Mouse (Mus musculus): ENCODE data around the gene Zic4.

Gene Zic4

GRCm38 (mm10) chr9:91361856-91362601 lies at the start of gene Zic4:
Gene Zic4 (plus strand): TSS chr9:91362413.
- DNase-seq (ENCODE audit: low spot score): no peak

GRCm38 (mm10) chr9:91347591-91347990 lies 14.6 kb upstream of the Zic4 start:
- no peak for DNase-seq (ENCODE audit: low spot score)

- DNase-seq (ENCODE audit: low spot score): no peak
Observed at GRCm38 (mm10) chr9:91348746-91349145, 13.5 kb upstream of the Zic4 start.

- no peak for DNase-seq (ENCODE audit: low spot score)
Observed at GRCm38 (mm10) chr9:91350211-91350791, 11.9 kb upstream of the Zic4 start.

GRCm38 (mm10) chr9:91350861-91351291 lies 11.3 kb upstream of the Zic4 start:
- no peak for DNase-seq (ENCODE audit: low spot score)

GRCm38 (mm10) chr9:91351361-91351760 lies 10.9 kb upstream of the Zic4 start:
- no peak for DNase-seq (ENCODE audit: low spot score)

GRCm38 (mm10) chr9:91351961-91352411 lies 10.2 kb upstream of the Zic4 start:
- DNase-seq (ENCODE audit: low spot score): no peak

- no peak for DNase-seq (ENCODE audit: low spot score)
Observed at GRCm38 (mm10) chr9:91352786-91353185, 9.4 kb upstream of the Zic4 start.

GRCm38 (mm10) chr9:91353551-91354433 lies 8.4 kb upstream of the Zic4 start:
- DNase-seq (ENCODE audit: low spot score): no peak

- no peak for DNase-seq (ENCODE audit: low spot score)
Observed at GRCm38 (mm10) chr9:91354434-91355269, 7.6 kb upstream of the Zic4 start.

GRCm38 (mm10) chr9:91355270-91355589 lies 7.0 kb upstream of the Zic4 start:
- DNase-seq (ENCODE audit: low spot score): no peak

- no peak for DNase-seq (ENCODE audit: low spot score)
Observed at GRCm38 (mm10) chr9:91355629-91356352, 6.4 kb upstream of the Zic4 start.

- DNase-seq (ENCODE audit: low spot score): no peak
Observed at GRCm38 (mm10) chr9:91356353-91356740, 5.9 kb upstream of the Zic4 start.

GRCm38 (mm10) chr9:91357321-91357720 lies 4.9 kb upstream of the Zic4 start:
- no peak for DNase-seq (ENCODE audit: low spot score)

GRCm38 (mm10) chr9:91358851-91359687 lies 3.1 kb upstream of the Zic4 start:
- DNase-seq (ENCODE audit: low spot score): no peak

- DNase-seq (ENCODE audit: low spot score): no peak
Observed at GRCm38 (mm10) chr9:91360151-91361032, 1.8 kb upstream of the Zic4 start.

- DNase-seq (ENCODE audit: low spot score): no peak
Observed at GRCm38 (mm10) chr9:91361033-91361855, 969 bp upstream of the Zic4 start.

GRCm38 (mm10) chr9:91363011-91363730 lies 958 bp downstream of the Zic4 start:
- no peak for DNase-seq (ENCODE audit: low spot score)
